Mouse (Mus musculus) neural tube, embryonic 13.5 days (tissue): ENCODE measurements around the gene Ankrd33b. TPM values are rescaled to one million over a fixed set of nuclear protein-coding genes. Genes with fewer than 3 reads are reported as not detected.

Source experiments
- ATAC-seq: fragments of 200-750 bp; cut with Nextera tagmentation; 2 replicates; pipeline ENCODE4 v1.8.0; 2017; ENCODE audit warnings: low read depth, mild to moderate bottlenecking, moderate TSS enrichment, moderate library complexity
- H3K27ac ChIP-seq: fragments of 300-500 bp; sonication (generic); replicated peaks from 2 replicates; pipeline ENCODE4 v1.5.1; 2015; ENCODE audit warnings: moderate library complexity, mild to moderate bottlenecking, inconsistent platforms
- H3K27me3 ChIP-seq: fragments of 300-500 bp; sonication (generic); 2 replicates; pipeline ENCODE4 v1.6.1; 2015; ENCODE audit warnings: mild to moderate bottlenecking, inconsistent platforms
- H3K36me3 ChIP-seq: fragments of 300-500 bp; sonication (generic); 2 replicates; pipeline ENCODE4 v1.6.1; 2015; ENCODE audit warnings: mild to moderate bottlenecking, inconsistent platforms
- H3K4me1 ChIP-seq: fragments of 300-500 bp; sonication (generic); replicated peaks from 2 replicates; pipeline ENCODE4 v1.6.1; 2015; ENCODE audit warnings: inconsistent platforms
- H3K4me2 ChIP-seq: fragments of 300-500 bp; sonication (generic); 2 replicates; pipeline ENCODE4 v1.6.1; 2015; ENCODE audit warnings: inconsistent platforms, mild to moderate bottlenecking, moderate library complexity
- H3K4me3 ChIP-seq: fragments of 300-500 bp; sonication (generic); 2 replicates; pipeline ENCODE4 v1.5.1; 2015; ENCODE audit warnings: mild to moderate bottlenecking, inconsistent platforms
- H3K9ac ChIP-seq: fragments of 300-500 bp; sonication (generic); 2 replicates; pipeline ENCODE4 v1.6.1; 2015; ENCODE audit warnings: moderate library complexity, mild to moderate bottlenecking, inconsistent platforms
- H3K9me3 ChIP-seq: fragments of 300-500 bp; sonication (generic); 2 replicates; pipeline ENCODE4 v1.6.1; 2016; ENCODE audit warnings: inconsistent platforms
- whole genome bisulfite sequencing: fragments of 180-500 bp; shearing (Covaris S2); methylation state at CpG from one replicate; pipeline ENCODE4 v1.1.7; 2015; 5-methylcytosine and 5-hydroxymethylcytosine counted together
- polyA plus RNA-seq: library from polyadenylated mRNA; unstranded; fragments of >200 nt; fragmentation: Nextera tagmentation; extraction: Ambion mirVana; gene quantifications from 2 replicates; pipeline ENCODE4 v1.2.1, GENCODE M21; 2015

Ankrd33b gene
- polyA plus RNA-seq, 1 experiment from 2014 or later, result 0.99 TPM

DNA sequence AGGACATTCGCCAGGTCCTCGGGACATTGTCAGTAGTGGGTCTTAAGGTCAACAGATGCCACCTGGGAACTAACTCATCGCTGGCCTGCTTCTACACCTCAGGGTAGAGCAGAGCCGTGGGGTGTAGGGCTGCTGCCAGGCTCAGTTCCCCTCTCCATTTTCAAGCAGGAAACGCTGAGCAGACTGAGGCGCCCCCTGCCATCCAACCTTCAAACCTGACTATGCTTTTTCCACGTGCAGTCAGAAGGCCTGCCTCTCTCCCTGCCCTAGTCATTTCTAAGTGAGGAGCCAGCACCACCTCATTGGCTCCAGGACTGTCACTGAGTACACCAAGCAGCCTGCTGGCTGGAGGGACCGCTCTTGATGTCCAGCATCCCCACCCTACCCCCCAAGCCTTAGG lies 114.1 kb downstream of the Ankrd33b start:
- Histone ChIP-seq H3K4me3 (no peak overlapping the region), H3K27ac (no peak overlapping the region), H3K9ac (no peak overlapping the region), H3K4me1 (peaks cover 25% of the 10 kb centered on the region), H3K9me3 (no peaks in the 10 kb centered on the region), H3K27me3 (no peaks in the 10 kb centered on the region), H3K36me3 (no peaks in the 10 kb centered on the region), H3K4me2 (no peak overlapping the region)
- 70% methylated on average over 8 of the region's 8 CpGs for WGBS
- no peak for ATAC-seq

DNA sequence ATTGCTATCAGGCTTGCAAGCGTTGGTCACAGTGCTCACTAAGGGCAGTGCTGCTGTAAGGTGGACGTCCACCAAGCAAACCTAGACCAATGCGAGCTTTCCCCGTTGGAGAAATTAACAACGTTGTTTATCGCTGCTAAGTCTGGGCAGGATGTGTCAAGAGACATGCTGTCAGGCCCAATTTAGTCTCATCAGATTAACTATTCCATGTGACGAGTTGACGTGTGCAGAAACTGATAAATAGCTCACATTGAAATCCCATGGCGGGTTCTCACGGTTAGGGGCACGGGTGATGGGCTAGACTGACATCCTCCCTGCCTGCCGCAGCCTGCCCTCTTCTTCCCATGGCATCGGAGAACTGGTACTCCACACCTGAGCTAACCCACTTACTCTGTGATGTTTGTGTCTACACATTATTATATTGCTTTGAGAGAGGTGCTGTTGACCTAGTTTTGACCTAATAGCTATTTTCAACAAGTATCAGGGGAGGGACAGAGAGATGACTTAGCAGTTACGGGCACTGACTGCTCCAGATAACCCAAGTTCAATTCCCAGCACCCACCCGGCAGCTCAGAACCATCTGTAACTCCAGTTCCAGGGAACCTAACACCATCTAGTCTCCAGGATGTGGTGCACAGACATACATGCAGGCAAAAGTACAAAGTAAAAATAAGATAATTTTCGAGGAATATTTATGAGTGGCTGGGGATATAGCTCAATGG lies 114.8 kb downstream of the Ankrd33b start:
- WGBS, result 80% methylated on average over 16 of the region's 16 CpGs
- H3K9ac ChIP-seq, result no peak overlapping the region

DNA sequence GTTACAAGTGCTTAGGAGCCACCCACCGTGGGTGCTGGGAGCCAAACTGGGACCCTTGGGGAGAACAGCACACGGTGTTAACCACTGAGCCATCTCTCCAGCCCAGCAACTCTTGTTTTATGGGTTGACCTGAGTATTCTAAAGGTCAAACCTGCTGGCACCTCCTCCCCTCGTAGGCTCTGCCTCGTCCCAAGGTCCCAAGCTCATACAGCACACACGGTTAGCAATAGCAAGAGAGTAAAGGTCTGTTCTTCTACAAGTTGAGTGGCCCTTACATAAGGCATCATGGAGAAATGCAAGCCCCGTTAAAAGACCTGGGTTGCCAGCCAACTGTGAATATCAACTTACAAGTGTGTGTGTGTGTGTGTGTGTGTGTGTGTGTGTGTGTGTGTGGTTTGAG lies 116.3 kb downstream of the Ankrd33b start:
- 79% methylated on average over 6 of the region's 6 CpGs for WGBS
- no peak overlapping the region for H3K27ac ChIP-seq

More for the DNA sequence above, 114.8 kb downstream of the Ankrd33b start:
- Histone ChIP-seq H3K36me3 (no peaks in the 10 kb centered on the region), H3K27ac (no peak overlapping the region), H3K4me3 (no peak overlapping the region), H3K27me3 (no peaks in the 10 kb centered on the region), H3K9me3 (no peaks in the 10 kb centered on the region), H3K4me2 (no peak overlapping the region), H3K4me1 (peaks cover 25% of the 10 kb centered on the region)
- ATAC-seq, result no peak

DNA sequence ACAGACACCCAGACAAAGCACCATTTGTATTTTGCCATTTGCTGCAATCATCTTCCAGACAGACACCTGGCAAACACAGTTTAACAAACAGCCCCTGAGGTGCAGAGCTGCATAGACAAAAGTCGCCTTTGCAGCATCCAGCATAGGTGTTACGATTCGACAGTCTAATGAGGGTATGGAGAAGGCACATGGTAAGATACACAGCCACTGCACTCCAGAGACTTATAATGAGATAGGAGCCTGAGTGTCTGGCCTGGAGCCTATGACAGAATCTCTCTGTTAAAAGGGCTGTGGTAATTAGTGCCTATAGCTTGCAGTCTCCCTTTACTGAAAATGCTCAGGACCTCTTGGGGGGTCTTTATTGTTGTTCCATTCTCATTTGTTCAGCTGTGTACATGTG lies 116.8 kb downstream of the Ankrd33b start:
- Histone ChIP-seq H3K27ac (0 out of 2 replicates have a peak overlapping the region, but pooled peaks have one; percentile 29), H3K36me3 (no peaks in the 10 kb centered on the region), H3K9ac (no peak overlapping the region), H3K9me3 (no peaks in the 10 kb centered on the region), H3K4me1 (peaks cover 24% of the 10 kb centered on the region), H3K4me2 (no peak overlapping the region), H3K4me3 (no peak overlapping the region), H3K27me3 (no peaks in the 10 kb centered on the region)
- WGBS, result 43% methylated on average over 3 of the region's 3 CpGs
- peak; percentile 71 for ATAC-seq

More for the DNA sequence above, 116.3 kb downstream of the Ankrd33b start:
- no peaks in the 10 kb centered on the region for H3K27me3 ChIP-seq
- H3K4me3 ChIP-seq, result no peak overlapping the region
- no peaks in the 10 kb centered on the region for H3K9me3 ChIP-seq
- H3K4me1 ChIP-seq, result peaks cover 24% of the 10 kb centered on the region
- H3K4me2 ChIP-seq, result no peak overlapping the region
- no peaks in the 10 kb centered on the region for H3K36me3 ChIP-seq
- no peak for ATAC-seq
- no peak overlapping the region for H3K9ac ChIP-seq

DNA sequence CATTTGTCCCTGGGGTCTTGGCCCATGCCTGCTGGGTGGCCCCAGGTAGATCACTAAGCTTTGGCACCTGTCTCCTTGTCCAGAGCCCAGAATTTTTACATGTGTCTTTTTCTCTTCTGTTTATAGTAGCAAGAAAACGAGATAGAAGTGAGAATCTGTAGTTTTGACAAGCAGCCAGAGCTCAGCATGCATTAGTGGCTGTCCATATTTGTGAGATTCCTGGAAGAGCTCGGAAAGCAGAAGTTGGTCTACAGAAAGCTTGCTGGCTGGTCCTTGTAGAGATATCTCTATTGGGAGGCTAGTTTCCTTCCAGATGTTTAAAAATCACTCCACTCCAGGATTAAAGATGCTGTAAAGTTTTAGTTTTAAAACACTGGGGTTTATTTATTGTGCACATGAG lies 117.5 kb downstream of the Ankrd33b start:
- Histone ChIP-seq H3K4me1 (peaks cover 24% of the 10 kb centered on the region), H3K9me3 (no peaks in the 10 kb centered on the region), H3K4me2 (no peak overlapping the region), H3K27ac (0 out of 2 replicates have a peak overlapping the region, but pooled peaks have one; percentile 29), H3K9ac (no peak overlapping the region), H3K27me3 (no peaks in the 10 kb centered on the region), H3K4me3 (no peak overlapping the region), H3K36me3 (no peaks in the 10 kb centered on the region)
- no peak for ATAC-seq
- WGBS, result 77% methylated on average over 2 of the region's 2 CpGs

DNA sequence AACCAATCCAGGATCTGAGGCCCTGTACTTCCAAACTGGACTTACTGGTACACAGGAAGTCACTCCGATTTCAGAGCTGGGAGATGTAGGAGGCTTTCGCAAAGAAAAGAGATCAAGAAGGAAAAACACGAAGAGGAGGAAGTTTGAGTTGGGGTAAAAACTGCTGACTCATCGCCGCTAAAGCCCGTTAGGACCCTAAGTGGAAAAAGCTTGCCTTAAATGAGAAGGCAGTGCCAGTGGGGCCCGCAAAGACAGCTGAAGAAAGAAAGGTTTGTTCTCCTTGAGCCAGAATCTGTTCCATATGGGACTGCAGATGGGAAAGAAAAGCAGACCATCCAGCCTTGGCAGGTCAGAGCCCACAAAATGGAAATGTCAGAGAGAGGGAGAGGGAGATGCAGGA lies 118.6 kb downstream of the Ankrd33b start:
- no peak for ATAC-seq
- Histone ChIP-seq H3K4me1 (peaks cover 24% of the 10 kb centered on the region), H3K9me3 (no peaks in the 10 kb centered on the region), H3K4me3 (no peak overlapping the region), H3K27ac (no peak overlapping the region), H3K9ac (no peak overlapping the region), H3K36me3 (no peaks in the 10 kb centered on the region), H3K4me2 (no peak overlapping the region), H3K27me3 (no peaks in the 10 kb centered on the region)
- 81% methylated on average over 7 of the region's 7 CpGs for WGBS

DNA sequence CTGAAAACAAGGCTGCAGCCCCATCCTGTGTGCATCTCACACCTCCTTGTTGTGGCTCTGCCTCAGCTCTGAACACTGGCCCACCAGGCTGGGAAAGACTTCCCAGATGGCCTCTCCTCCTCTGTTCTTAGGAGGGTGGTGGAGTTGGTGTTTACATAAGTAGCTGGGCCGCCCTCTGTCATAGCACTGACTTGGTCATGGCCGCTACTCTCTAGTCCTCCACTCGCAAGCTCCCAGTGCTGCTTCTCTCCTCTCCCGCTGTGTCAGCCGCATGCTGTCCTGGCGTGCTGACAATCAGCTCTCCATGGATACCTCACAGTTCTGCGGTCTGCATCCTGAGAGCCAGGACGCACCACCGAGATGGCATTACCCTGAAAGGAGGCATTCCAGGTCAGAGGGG lies 120.5 kb downstream of the Ankrd33b start:
- peaks cover 24% of the 10 kb centered on the region for H3K4me1 ChIP-seq
- H3K4me3 ChIP-seq, result no peak overlapping the region
- no peak overlapping the region for H3K4me2 ChIP-seq
- 0 out of 2 replicates have a peak, but pooled peaks cover 2% of the 10 kb centered on the region for H3K36me3 ChIP-seq
- no peak overlapping the region for H3K27ac ChIP-seq
- 65% methylated on average over 9 of the region's 9 CpGs for WGBS
- H3K9ac ChIP-seq, result no peak overlapping the region
- no peak for ATAC-seq
- H3K27me3 ChIP-seq, result no peaks in the 10 kb centered on the region
- 0 out of 2 replicates have a peak, but pooled peaks cover under 1% of the 10 kb centered on the region for H3K9me3 ChIP-seq

DNA sequence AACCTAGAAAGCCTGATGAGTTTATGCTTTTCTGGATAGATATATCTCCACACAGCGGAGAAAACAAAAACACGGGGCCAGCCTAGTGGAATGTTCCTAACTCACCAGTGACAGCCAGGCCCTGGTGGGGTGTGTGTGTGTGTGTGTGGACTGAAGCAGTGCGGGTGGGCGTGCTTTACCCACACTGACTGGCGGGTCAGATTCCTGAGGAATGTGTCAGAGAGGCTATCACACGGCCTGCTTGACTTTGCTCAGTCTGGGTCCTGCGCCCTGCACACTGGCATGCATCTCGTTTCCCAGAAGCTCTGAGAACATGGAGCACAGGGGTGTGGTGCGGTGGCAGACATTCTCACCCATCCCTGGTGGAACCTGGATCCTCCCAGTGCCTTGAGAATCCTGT lies 121.6 kb downstream of the Ankrd33b start:
- no peaks in the 10 kb centered on the region for H3K27me3 ChIP-seq
- 86% methylated on average over 9 of the region's 9 CpGs for WGBS
- H3K4me1 ChIP-seq, result peaks cover 21% of the 10 kb centered on the region
- H3K27ac ChIP-seq, result no peak overlapping the region
- no peak overlapping the region for H3K9ac ChIP-seq
- H3K4me3 ChIP-seq, result no peak overlapping the region
- H3K36me3 ChIP-seq, result 0 out of 2 replicates have a peak, but pooled peaks cover 6% of the 10 kb centered on the region
- peaks cover 4% of the 10 kb centered on the region; the same call in 1 of the 2 replicates for H3K9me3 ChIP-seq
- no peak overlapping the region for H3K4me2 ChIP-seq
- no peak for ATAC-seq

DNA sequence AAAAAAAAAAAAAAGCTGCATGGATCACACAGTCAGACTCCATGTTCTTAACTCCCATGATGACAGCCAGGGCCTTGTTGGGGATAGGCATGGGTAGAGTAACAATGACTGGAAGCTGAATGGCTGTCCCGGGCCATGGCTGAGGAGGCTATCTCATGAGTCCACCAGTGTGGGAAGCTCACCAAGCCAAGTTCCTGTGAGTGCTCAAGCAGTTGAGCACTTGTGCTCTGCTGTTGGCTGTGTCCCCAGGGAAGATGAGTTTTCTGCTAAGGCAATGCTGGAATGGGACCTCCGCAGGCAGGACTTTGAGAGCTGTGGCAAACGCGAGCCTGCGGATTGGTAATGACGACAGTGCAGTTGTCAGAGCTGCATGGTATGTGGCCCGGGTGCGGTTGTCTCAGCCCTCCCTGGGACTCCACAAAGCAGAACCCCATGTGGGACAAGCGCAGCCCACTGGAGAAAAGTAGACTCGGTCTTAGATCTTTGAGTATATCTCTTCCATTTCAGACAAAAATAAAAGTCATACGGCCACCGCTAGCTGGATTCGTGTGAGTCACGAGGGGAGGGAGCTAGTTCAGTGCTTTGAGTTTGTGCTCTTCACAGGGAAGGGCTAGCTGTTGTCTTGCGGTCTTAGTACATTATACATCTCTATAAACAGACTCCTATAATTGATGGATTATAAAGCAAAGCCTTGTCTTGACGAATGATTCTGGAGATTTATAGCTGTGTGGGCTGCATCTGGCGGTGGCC lies 122.7 kb downstream of the Ankrd33b start:
- H3K9ac ChIP-seq, result no peak overlapping the region
- WGBS, result 88% methylated on average over 17 of the region's 17 CpGs
- H3K36me3 ChIP-seq, result 0 out of 2 replicates have a peak, but pooled peaks cover 6% of the 10 kb centered on the region
- no peak for ATAC-seq
- no peak overlapping the region for H3K4me3 ChIP-seq
- H3K4me1 ChIP-seq, result peaks cover 10% of the 10 kb centered on the region; the same call in 1 of the 2 replicates
- no peak overlapping the region for H3K27ac ChIP-seq
- peaks cover 4% of the 10 kb centered on the region; the same call in 1 of the 2 replicates for H3K9me3 ChIP-seq
- no peaks in the 10 kb centered on the region for H3K27me3 ChIP-seq
- no peak overlapping the region for H3K4me2 ChIP-seq

DNA sequence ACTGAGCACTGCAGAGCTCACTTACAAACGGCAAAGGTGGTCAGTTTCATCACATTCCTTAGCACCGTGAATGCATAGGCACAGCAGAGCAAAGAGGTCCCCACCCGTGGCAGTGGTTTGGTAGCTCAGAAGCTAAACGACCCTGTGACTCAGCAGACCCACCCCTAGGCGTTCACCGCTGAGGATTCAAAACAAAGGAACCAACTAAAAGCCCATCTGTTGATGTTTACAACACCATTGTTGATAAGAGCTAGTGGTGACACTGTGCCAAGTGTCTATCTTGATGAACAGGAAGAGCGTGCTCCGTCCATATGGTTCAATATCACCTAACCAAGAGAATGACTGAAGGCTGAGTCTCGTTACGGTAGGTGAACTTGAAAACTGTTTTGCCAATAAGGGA lies 124.3 kb downstream of the Ankrd33b start:
- Histone ChIP-seq H3K27ac (no peak overlapping the region), H3K4me1 (peaks cover 8% of the 10 kb centered on the region; the same call in 1 of the 2 replicates), H3K9ac (no peak overlapping the region), H3K4me2 (no peak overlapping the region), H3K36me3 (0 out of 2 replicates have a peak, but pooled peaks cover 6% of the 10 kb centered on the region), H3K9me3 (peaks cover 4% of the 10 kb centered on the region; the same call in 1 of the 2 replicates), H3K4me3 (no peak overlapping the region), H3K27me3 (no peaks in the 10 kb centered on the region)
- 68% methylated on average over 10 of the region's 10 CpGs for WGBS
- no peak for ATAC-seq
